Mouse (Mus musculus) liver, adult 2 months (tissue): ENCODE results near the gene Tenm3.

Experiments
- CTCF ChIP-seq: fragments of 200-500 bp; IDR thresholded peaks from 2 replicates; pipeline ENCODE4 v1.5.1; 2011; ENCODE audit warnings: low read depth, low read length, control low read depth
- POLR2A ChIP-seq: fragments of 200-500 bp; IDR thresholded peaks from 2 replicates; pipeline ENCODE4 v1.6.1; 2011; ENCODE audit warnings: low read length, control low read depth; ENCODE audit not compliant: insufficient read depth; ENCODE audit errors: extremely low read depth

GRCm38 (mm10) chr8:48522004-48522403 lies 321.7 kb downstream of the Tenm3 start:
- TF ChIP-seq CTCF: no peak
- TF ChIP-seq POLR2A: no peak
